Comparison of ENCODE assay signal across 8 mouse cellular contexts in genomic region chr1:181022265-181022664, GRCm38 (mm10). TPM values are rescaled to one million over a fixed set of nuclear protein-coding genes. Genes with fewer than 3 reads are reported as not detected.
DNase-seq lines count a peak whose midpoint lies in the region; ATAC-seq and TF ChIP-seq lines count a peak whose summit lies in the region.

No protein-coding gene starts in this region.

- ATAC-seq in CD4-positive, CD25-positive, alpha-beta regulatory T cell, adult 4 months, result peak; percentile 85
- peak; percentile 89 for ATAC-seq in frontal cortex, adult (ENCODE audit: low TSS enrichment)
- peak; percentile 66 for ATAC-seq in kidney, postnatal 0 days (replicated peaks; ENCODE audit: low FRiP score, low read depth)
- peak; percentile 69 for ATAC-seq in liver, embryonic 12.5 days

- H3K27me3 ChIP-seq in kidney, postnatal 0 days (ENCODE audit: insufficient read depth, low read length), result no peaks in the 10 kb centered on the region
- peaks cover 51% of the 10 kb centered on the region for H3K27me3 ChIP-seq in liver, embryonic 12.5 days (replicated peaks)

- DNase-seq in 3T3-L1 (ENCODE audit: low read depth, low spot score), result peak; percentile 83
- DNase-seq in c-Kit-positive CD71-negative TER-119-negative erythroid progenitor cells, embryonic 14.5 days (ENCODE audit: low read depth), result peak; percentile 64
- DNase-seq in kidney, postnatal 0 days (ENCODE audit: low spot score), result peak; percentile 76
- peak; percentile 78 for DNase-seq in retina, postnatal 1 day
- DNase-seq in neural tube, embryonic 10.5 days (ENCODE audit: extremely low spot score, low spot score), result no peak

- TF ChIP-seq CTCF in kidney, postnatal 0 days (IDR thresholded peaks at IDR 0.05; ENCODE audit: low read depth), result peak; percentile 90

- H3K27ac ChIP-seq in kidney, postnatal 0 days, result no peak overlapping the region
- no peak overlapping the region for H3K27ac ChIP-seq in liver, embryonic 12.5 days

- no peak overlapping the region for H3K4me2 ChIP-seq in kidney, postnatal 0 days (ENCODE audit: low read length)
- H3K4me2 ChIP-seq in liver, embryonic 12.5 days, result no peak overlapping the region

- no peaks in the 10 kb centered on the region for H3K4me1 ChIP-seq in kidney, postnatal 0 days (replicated peaks; ENCODE audit: insufficient read depth, low read length)
- H3K4me1 ChIP-seq in liver, embryonic 12.5 days, result peaks cover 20% of the 10 kb centered on the region

- H3K36me3 ChIP-seq in kidney, postnatal 0 days (ENCODE audit: insufficient read depth, low read length), result no peaks in the 10 kb centered on the region
- no peaks in the 10 kb centered on the region for H3K36me3 ChIP-seq in liver, embryonic 12.5 days

- 0% methylated on average over 1 of the region's 1 CpGs for WGBS in kidney, postnatal 0 days
- 12% methylated on average over 1 of the region's 1 CpGs for WGBS in liver, embryonic 12.5 days (ENCODE audit: insufficient replicate concordance)

- H3K4me3 ChIP-seq in kidney, postnatal 0 days (replicated peaks; ENCODE audit: low read depth, low read length), result no peak overlapping the region
- no peak overlapping the region for H3K4me3 ChIP-seq in liver, embryonic 12.5 days

- no peaks in the 10 kb centered on the region for H3K9me3 ChIP-seq in kidney, postnatal 0 days (replicated peaks; ENCODE audit: low read length)
- no peaks in the 10 kb centered on the region for H3K9me3 ChIP-seq in liver, embryonic 12.5 days (replicated peaks)

- no peak overlapping the region for H3K9ac ChIP-seq in kidney, postnatal 0 days (ENCODE audit: low read depth, low read length)
- no peak overlapping the region for H3K9ac ChIP-seq in liver, embryonic 12.5 days

RNA-seq across cellular contexts. Expression of gene Ephx1, which starts 1.6 kb away (rescaled TPM):
- polyA plus RNA-seq in CD4-positive, CD25-positive, alpha-beta regulatory T cell, adult 4 months (2017; shearing (Covaris generic)), result 100 to 1,000 TPM; 247 to 262 TPM
- polyA plus RNA-seq in kidney, postnatal 0 days (2015; fragmentation: Nextera tagmentation; extraction: Ambion mirVana), result 19.1 and 20.2 TPM in 2 replicates
- 2.1 and 2.2 TPM in 2 replicates for polyA plus RNA-seq in liver, embryonic 12.5 days (2016; fragmentation: Nextera tagmentation; extraction: Ambion mirVana)

RNA-seq across cellular contexts. Expression of gene 9130409I23Rik, which starts 28.8 kb away (rescaled TPM):
- not detected for polyA plus RNA-seq in CD4-positive, CD25-positive, alpha-beta regulatory T cell, adult 4 months (2017; shearing (Covaris generic))
- polyA plus RNA-seq in kidney, postnatal 0 days (2015; fragmentation: Nextera tagmentation; extraction: Ambion mirVana), result 0.08 TPM in 1 of 2 replicates, not detected in the other
- polyA plus RNA-seq in liver, embryonic 12.5 days (2016; fragmentation: Nextera tagmentation; extraction: Ambion mirVana), result 0.08 TPM in 1 of 2 replicates, not detected in the other

Comparison
In these comparisons a context has a peak if more than half of its experiments do, and no peak if none do; other contexts are left out.
1. RNA of gene Ephx1, which starts 1.6 kb away (polyA plus RNA-seq): 247 to 262 TPM in CD4-positive, CD25-positive, alpha-beta regulatory T cell, adult 4 months; 19.1 to 20.2 TPM in kidney, postnatal 0 days and 2.1 to 2.2 TPM in liver, embryonic 12.5 days; every median in the first group is over 10 times any median in the second.
2. Peak in every context shown above with its lines, with median percentiles within 50 percentile points of each other: ATAC-seq.